Mouse (Mus musculus): Measurements from ENCODE around the gene Mrps33.

The Mrps33 gene

GRCm38 (mm10) chr6:39791806-39792205 is 19.0 kb downstream of the Mrps33 start:
- Histone ChIP-seq H3K27me3 (ENCODE audit: control insufficient read depth, insufficient read depth, low read length, poor library complexity, severe bottlenecking) (no peaks in the 10 kb centered on the region), H3K36me3 (ENCODE audit: control insufficient read depth, insufficient read depth, low read length, poor library complexity, severe bottlenecking) (no peaks in the 10 kb centered on the region)
- DNase-seq (ENCODE audit: low read depth, low spot score), result no peak

- no peak for DNase-seq (ENCODE audit: low read depth, low spot score)
- H3K36me3 ChIP-seq (ENCODE audit: control insufficient read depth, insufficient read depth, low read length, poor library complexity, severe bottlenecking), result no peaks in the 10 kb centered on the region
- H3K27me3 ChIP-seq (ENCODE audit: control insufficient read depth, insufficient read depth, low read length, poor library complexity, severe bottlenecking), result no peaks in the 10 kb centered on the region
These were observed 22.4 kb downstream of the Mrps33 start for GRCm38 (mm10) chr6:39788408-39788807.

GRCm38 (mm10) chr6:39787783-39788182 is 23.0 kb downstream of the Mrps33 start:
- DNase-seq (ENCODE audit: low read depth, low spot score), result no peak
- no peaks in the 10 kb centered on the region for H3K36me3 ChIP-seq (ENCODE audit: control insufficient read depth, insufficient read depth, low read length, poor library complexity, severe bottlenecking)
- H3K27me3 ChIP-seq (ENCODE audit: control insufficient read depth, insufficient read depth, low read length, poor library complexity, severe bottlenecking), result no peaks in the 10 kb centered on the region

GRCm38 (mm10) chr6:39785944-39786343 is 24.8 kb downstream of the Mrps33 start:
- no peaks in the 10 kb centered on the region for H3K27me3 ChIP-seq (ENCODE audit: control insufficient read depth, insufficient read depth, low read length, poor library complexity, severe bottlenecking)
- DNase-seq (ENCODE audit: low read depth, low spot score), result no peak

GRCm38 (mm10) chr6:39783521-39783920 is 27.3 kb downstream of the Mrps33 start:
- H3K27me3 ChIP-seq (ENCODE audit: control insufficient read depth, insufficient read depth, low read length, poor library complexity, severe bottlenecking), result no peaks in the 10 kb centered on the region
- no peaks in the 10 kb centered on the region for H3K36me3 ChIP-seq (ENCODE audit: control insufficient read depth, insufficient read depth, low read length, poor library complexity, severe bottlenecking)

More at GRCm38 (mm10) chr6:39785944-39786343, 24.8 kb downstream of the Mrps33 start:
- no peaks in the 10 kb centered on the region for H3K36me3 ChIP-seq (ENCODE audit: control insufficient read depth, insufficient read depth, low read length, poor library complexity, severe bottlenecking)

GRCm38 (mm10) chr6:39782618-39783017 is 28.2 kb downstream of the Mrps33 start:
- peak; percentile 75 for DNase-seq (ENCODE audit: low read depth, low spot score)
- no peaks in the 10 kb centered on the region for H3K36me3 ChIP-seq (ENCODE audit: control insufficient read depth, insufficient read depth, low read length, poor library complexity, severe bottlenecking)

More at GRCm38 (mm10) chr6:39783521-39783920, 27.3 kb downstream of the Mrps33 start:
- no peak for DNase-seq (ENCODE audit: low read depth, low spot score)

GRCm38 (mm10) chr6:39781766-39782530 is 28.8 kb downstream of the Mrps33 start:
- peak; percentile 23 for DNase-seq (ENCODE audit: low read depth, low spot score)
- no peaks in the 10 kb centered on the region for H3K27me3 ChIP-seq (ENCODE audit: control insufficient read depth, insufficient read depth, low read length, poor library complexity, severe bottlenecking)
- no peaks in the 10 kb centered on the region for H3K36me3 ChIP-seq (ENCODE audit: control insufficient read depth, insufficient read depth, low read length, poor library complexity, severe bottlenecking)

More at GRCm38 (mm10) chr6:39782618-39783017, 28.2 kb downstream of the Mrps33 start:
- H3K27me3 ChIP-seq (ENCODE audit: control insufficient read depth, insufficient read depth, low read length, poor library complexity, severe bottlenecking), result no peaks in the 10 kb centered on the region

GRCm38 (mm10) chr6:39780857-39781666 is 29.7 kb downstream of the Mrps33 start:
- peak; percentile 11 for DNase-seq (ENCODE audit: low read depth, low spot score)
- no peaks in the 10 kb centered on the region for H3K36me3 ChIP-seq (ENCODE audit: control insufficient read depth, insufficient read depth, low read length, poor library complexity, severe bottlenecking)
- H3K27me3 ChIP-seq (ENCODE audit: control insufficient read depth, insufficient read depth, low read length, poor library complexity, severe bottlenecking), result no peaks in the 10 kb centered on the region

GRCm38 (mm10) chr6:39778506-39778905 is 32.3 kb downstream of the Mrps33 start:
- Histone ChIP-seq H3K36me3 (ENCODE audit: control insufficient read depth, insufficient read depth, low read length, poor library complexity, severe bottlenecking) (no peaks in the 10 kb centered on the region), H3K27me3 (ENCODE audit: control insufficient read depth, insufficient read depth, low read length, poor library complexity, severe bottlenecking) (no peaks in the 10 kb centered on the region)
- no peak for DNase-seq (ENCODE audit: low read depth, low spot score)

GRCm38 (mm10) chr6:39776275-39776674 is 34.5 kb downstream of the Mrps33 start:
- H3K36me3 ChIP-seq (ENCODE audit: control insufficient read depth, insufficient read depth, low read length, poor library complexity, severe bottlenecking), result no peaks in the 10 kb centered on the region
- H3K27me3 ChIP-seq (ENCODE audit: control insufficient read depth, insufficient read depth, low read length, poor library complexity, severe bottlenecking), result no peaks in the 10 kb centered on the region
- no peak for DNase-seq (ENCODE audit: low read depth, low spot score)

GRCm38 (mm10) chr6:39775029-39775428 is 35.8 kb downstream of the Mrps33 start:
- Histone ChIP-seq H3K36me3 (ENCODE audit: control insufficient read depth, insufficient read depth, low read length, poor library complexity, severe bottlenecking) (no peaks in the 10 kb centered on the region), H3K27me3 (ENCODE audit: control insufficient read depth, insufficient read depth, low read length, poor library complexity, severe bottlenecking) (no peaks in the 10 kb centered on the region)
- DNase-seq (ENCODE audit: low read depth, low spot score), result no peak

- Histone ChIP-seq H3K36me3 (ENCODE audit: control insufficient read depth, insufficient read depth, low read length, poor library complexity, severe bottlenecking) (no peaks in the 10 kb centered on the region), H3K27me3 (ENCODE audit: control insufficient read depth, insufficient read depth, low read length, poor library complexity, severe bottlenecking) (no peaks in the 10 kb centered on the region)
- no peak for DNase-seq (ENCODE audit: low read depth, low spot score)
These were observed 53.6 kb downstream of the Mrps33 start for GRCm38 (mm10) chr6:39757229-39757628.

All from splenic B cell, adult 2 months (primary cell).